Mouse (Mus musculus) lung, postnatal 0 days (tissue): Measurements from ENCODE around the gene Zrsr2. TPM values are rescaled to one million over a fixed set of nuclear protein-coding genes. Genes with fewer than 3 reads are reported as not detected.

Experiments
- ATAC-seq: fragments of 200-750 bp; cut with Nextera tagmentation; 2 replicates; pipeline ENCODE4 v1.8.0; 2017; ENCODE audit warnings: moderate library complexity
- DNase-seq: peaks from one replicate; pipeline ENCODE4 v3.0.0-alpha.2; 2016; ENCODE audit warnings: low spot score
- H3K27ac ChIP-seq: fragments of 300-500 bp; sonication (generic); 2 replicates; pipeline ENCODE4 v1.5.1; 2014; ENCODE audit warnings: antibody characterized with exemption, mild to moderate bottlenecking, low read length, mixed read lengths
- H3K27me3 ChIP-seq: fragments of 300-500 bp; sonication (generic); replicated peaks from 2 replicates; pipeline ENCODE4 v1.6.1; 2014; ENCODE audit warnings: low read length, mixed read lengths; ENCODE audit not compliant: insufficient read depth
- H3K36me3 ChIP-seq: fragments of 300-500 bp; sonication (generic); 2 replicates; pipeline ENCODE4 v1.6.1; 2014; ENCODE audit warnings: low read length, mixed read lengths; ENCODE audit not compliant: insufficient read depth
- H3K4me1 ChIP-seq: fragments of 300-500 bp; sonication (generic); 2 replicates; pipeline ENCODE4 v1.6.1; 2014; ENCODE audit warnings: antibody characterized with exemption, low read depth, low read length, mixed read lengths; ENCODE audit not compliant: insufficient read depth
- H3K4me2 ChIP-seq: fragments of 300-500 bp; sonication (generic); replicated peaks from 2 replicates; pipeline ENCODE4 v1.6.1; 2014; ENCODE audit warnings: low read depth, mild to moderate bottlenecking, low read length, moderate library complexity, mixed read lengths
- H3K4me3 ChIP-seq: fragments of 300-500 bp; sonication (generic); 2 replicates; pipeline ENCODE4 v1.5.1; 2014; ENCODE audit warnings: low read depth, low read length
- H3K9ac ChIP-seq: fragments of 300-500 bp; sonication (generic); replicated peaks from 2 replicates; pipeline ENCODE4 v1.6.1; 2014; ENCODE audit warnings: low read depth, mild to moderate bottlenecking
- H3K9me3 ChIP-seq: fragments of 300-500 bp; sonication (generic); 2 replicates; pipeline ENCODE4 v1.6.1; 2016; ENCODE audit warnings: low read length, mixed read lengths
- CTCF ChIP-seq: IDR thresholded peaks from 2 replicates; pipeline ENCODE4 v1.5.1; 2016; ENCODE audit warnings: antibody characterized with exemption, mild to moderate bottlenecking
- EP300 ChIP-seq: IDR thresholded peaks from 2 replicates; pipeline ENCODE4 v1.6.1; 2016; ENCODE audit warnings: antibody characterized with exemption, mild to moderate bottlenecking, control low read depth
- WGBS: fragments of 180-500 bp; shearing (Covaris S2); extraction: QIAGEN DNeasy Blood & Tissue Kit; methylation state at CpG from one replicate; pipeline ENCODE4 v1.1.7; 2014; 5-methylcytosine and 5-hydroxymethylcytosine counted together
- polyA plus RNA-seq: library from polyadenylated mRNA; unstranded; fragments of >200 nt; fragmentation: Nextera tagmentation; extraction: Ambion mirVana; gene quantifications from 2 replicates; pipeline ENCODE4 v1.2.1, GENCODE M21; 2015

Zrsr2 gene
- polyA plus RNA-seq: 30.5 and 32.8 TPM in 2 replicates

GRCm38 (mm10) chrX:163958467-163958875, at the start of gene Zrsr2:
Zrsr2 (minus strand) TSS chrX:163958661.
- ATAC-seq (peak; percentile 97), DNase-seq (peak; percentile 97)
- TF ChIP-seq CTCF (no peak), EP300 (no peak)
- Histone ChIP-seq H3K4me2 (peak within 1 kb of the TSS; percentile 49), H3K9ac (peak within 1 kb of the TSS; percentile 69; the same call in 1 of the 2 replicates), H3K27ac (peak within 1 kb of the TSS; percentile 96), H3K36me3 (no peaks in the 10 kb centered on the region), H3K9me3 (no peaks in the 10 kb centered on the region), H3K4me3 (peak within 1 kb of the TSS; percentile 60), H3K4me1 (no peaks in the 10 kb centered on the region), H3K27me3 (no peaks in the 10 kb centered on the region)
- 7% methylated on average over 19 of the region's 29 CpGs for WGBS

DNA sequence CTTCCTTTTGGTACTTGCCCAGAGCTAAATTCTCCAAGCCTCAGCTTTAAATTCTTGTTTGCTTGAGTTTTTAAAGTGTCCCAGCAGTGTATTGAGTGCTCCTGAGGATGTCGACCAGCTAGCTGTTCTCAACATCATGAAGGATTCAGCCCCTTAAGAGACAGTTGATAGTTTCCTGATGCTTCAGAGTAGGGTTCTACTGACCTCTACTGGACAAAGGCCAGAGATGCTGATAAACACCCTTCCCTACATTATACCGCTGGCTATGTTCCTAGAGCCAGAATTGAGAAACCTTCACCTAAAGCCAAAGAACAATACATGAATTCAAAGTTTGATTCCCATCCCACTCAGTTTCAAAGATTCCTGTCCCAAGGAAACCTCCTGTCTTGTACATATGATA, 46.3 kb upstream of the Zrsr2 start:
- no peaks in the 10 kb centered on the region for H3K36me3 ChIP-seq
- no peak for TF ChIP-seq EP300
- TF ChIP-seq CTCF: peak; percentile 78
- ATAC-seq (peak; percentile 73), DNase-seq (peak; percentile 67)
- H3K9me3 ChIP-seq: no peaks in the 10 kb centered on the region
- H3K27ac ChIP-seq: no peak overlapping the region
- no peak overlapping the region for H3K4me3 ChIP-seq
- H3K9ac ChIP-seq: no peak overlapping the region
- no peak overlapping the region for H3K4me2 ChIP-seq
- WGBS: 14% methylated on average over 2 of the region's 2 CpGs
- no peaks in the 10 kb centered on the region for H3K4me1 ChIP-seq
- no peaks in the 10 kb centered on the region for H3K27me3 ChIP-seq

DNA sequence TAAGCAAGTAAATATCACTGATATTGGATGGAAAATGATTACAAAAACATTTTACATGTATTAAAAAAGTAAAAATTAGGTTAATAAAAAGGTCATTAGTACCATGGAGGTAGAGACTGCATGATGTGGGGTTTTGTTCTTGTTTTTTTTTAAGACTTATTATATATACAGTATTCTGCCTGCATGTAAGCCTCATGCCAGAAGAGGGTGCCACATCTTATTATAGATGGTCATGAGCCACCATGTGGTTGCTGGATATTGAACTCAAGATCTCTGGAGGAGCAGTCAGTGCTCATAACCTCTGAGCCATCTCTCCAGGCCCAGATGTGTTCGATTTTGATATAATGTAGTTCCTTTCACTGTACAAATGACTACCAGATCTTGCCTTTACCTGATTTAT, 41.4 kb upstream of the Zrsr2 start:
- Histone ChIP-seq H3K9me3 (no peaks in the 10 kb centered on the region), H3K27ac (no peak overlapping the region), H3K4me2 (no peak overlapping the region), H3K4me3 (no peak overlapping the region), H3K9ac (no peak overlapping the region), H3K36me3 (no peaks in the 10 kb centered on the region), H3K4me1 (no peaks in the 10 kb centered on the region), H3K27me3 (no peaks in the 10 kb centered on the region)
- WGBS: 65% methylated on average over 1 of the region's 1 CpGs
- DNase-seq: no peak
- no peak for ATAC-seq
- TF ChIP-seq EP300: no peak
- peak; percentile 32 for TF ChIP-seq CTCF

DNA sequence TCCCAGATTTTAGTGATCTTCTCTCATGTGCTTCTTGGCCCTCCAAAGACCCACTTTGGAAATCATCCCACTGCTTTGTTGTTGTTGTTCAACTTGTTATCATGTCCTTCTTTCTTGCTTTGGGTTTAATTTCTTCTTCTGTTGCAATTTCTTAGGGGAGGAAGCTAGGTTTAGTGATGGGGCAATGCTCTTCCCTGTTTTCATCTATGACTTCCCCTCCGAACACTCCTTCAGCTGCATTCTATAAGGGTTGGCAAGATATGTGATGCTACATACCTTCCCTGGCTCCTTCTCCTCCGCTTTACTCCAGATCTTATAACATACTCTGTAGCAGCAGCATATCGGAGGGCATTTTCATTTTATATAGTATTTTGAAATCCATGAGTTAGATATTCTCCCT, 38.3 kb upstream of the Zrsr2 start:
- H3K4me2 ChIP-seq: no peak overlapping the region
- no peaks in the 10 kb centered on the region for H3K36me3 ChIP-seq
- DNase-seq (no peak), ATAC-seq (no peak)
- H3K4me1 ChIP-seq: no peaks in the 10 kb centered on the region
- WGBS: 89% methylated on average over 3 of the region's 3 CpGs
- no peaks in the 10 kb centered on the region for H3K27me3 ChIP-seq
- no peaks in the 10 kb centered on the region for H3K9me3 ChIP-seq
- H3K27ac ChIP-seq: no peak overlapping the region
- no peak overlapping the region for H3K4me3 ChIP-seq
- no peak overlapping the region for H3K9ac ChIP-seq
- TF ChIP-seq CTCF (no peak), EP300 (no peak)

DNA sequence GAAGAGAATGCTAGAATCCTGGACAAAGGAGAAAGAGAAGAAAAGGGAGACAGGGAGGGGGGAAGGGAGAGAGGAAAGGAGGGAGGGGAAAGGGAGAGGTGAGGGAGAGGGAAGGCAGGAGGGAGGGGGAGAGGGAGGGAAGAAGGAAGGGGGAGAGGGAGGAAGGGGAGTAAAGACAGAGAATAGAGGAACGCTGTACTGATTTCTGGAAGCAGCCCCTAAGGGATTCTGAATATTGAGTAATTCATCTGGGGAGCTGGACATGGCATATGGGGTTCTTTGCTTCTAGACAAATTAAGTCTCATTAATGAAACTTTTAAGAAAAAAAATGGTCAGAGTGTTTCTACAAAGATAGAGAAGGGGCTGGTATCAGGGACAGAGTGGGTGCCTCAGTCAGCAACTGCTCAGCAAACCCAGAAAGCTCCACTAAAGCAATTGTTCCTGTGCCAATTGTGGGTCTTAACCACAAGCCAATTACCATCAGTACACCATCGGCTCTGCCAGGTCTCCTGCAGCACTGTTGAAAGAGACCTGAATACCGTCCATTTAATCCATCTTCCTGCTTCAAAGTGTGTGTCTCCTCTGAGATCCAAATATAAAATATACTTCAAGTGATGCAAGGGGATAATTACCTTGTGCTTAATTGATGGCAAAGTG, 29.4 kb upstream of the Zrsr2 start:
- Histone ChIP-seq H3K36me3 (no peaks in the 10 kb centered on the region), H3K9ac (no peak overlapping the region), H3K27me3 (no peaks in the 10 kb centered on the region), H3K27ac (no peak overlapping the region), H3K4me3 (no peak overlapping the region), H3K9me3 (no peaks in the 10 kb centered on the region), H3K4me2 (no peak overlapping the region), H3K4me1 (no peaks in the 10 kb centered on the region)
- WGBS: 66% methylated on average over 3 of the region's 3 CpGs
- ATAC-seq: no peak
- no peak for TF ChIP-seq CTCF
- TF ChIP-seq EP300: no peak
- DNase-seq: no peak

GRCm38 (mm10) chrX:163982129-163982528, 23.7 kb upstream of the Zrsr2 start:
- DNase-seq (no peak), ATAC-seq (no peak)
- Histone ChIP-seq H3K4me3 (no peak overlapping the region), H3K4me2 (no peak overlapping the region), H3K27me3 (no peaks in the 10 kb centered on the region), H3K36me3 (no peaks in the 10 kb centered on the region), H3K4me1 (no peaks in the 10 kb centered on the region), H3K27ac (no peak overlapping the region), H3K9ac (no peak overlapping the region), H3K9me3 (no peaks in the 10 kb centered on the region)
- TF ChIP-seq EP300: no peak
- no peak for TF ChIP-seq CTCF
- WGBS: 85% methylated on average over 6 of the region's 6 CpGs

- H3K9ac ChIP-seq: no peak overlapping the region
- no peaks in the 10 kb centered on the region for H3K36me3 ChIP-seq
- no peak overlapping the region for H3K4me3 ChIP-seq
- no peak overlapping the region for H3K27ac ChIP-seq
- no peaks in the 10 kb centered on the region for H3K9me3 ChIP-seq
- no peaks in the 10 kb centered on the region for H3K27me3 ChIP-seq
- TF ChIP-seq EP300: no peak
- no peak for TF ChIP-seq CTCF
- 52% methylated on average over 4 of the region's 4 CpGs for WGBS
- no peak overlapping the region for H3K4me2 ChIP-seq
- no peaks in the 10 kb centered on the region for H3K4me1 ChIP-seq
- DNase-seq: no peak
- no peak for ATAC-seq
Observed at GRCm38 (mm10) chrX:163981500-163981899, 23.0 kb upstream of the Zrsr2 start.
